Mouse (Mus musculus): ENCODE results near the gene Rab3d. TPM values are rescaled to one million over a fixed set of nuclear protein-coding genes. Genes with fewer than 3 reads are reported as not detected.

Gene Rab3d
- polyA plus RNA-seq, 1 experiment = 40.3 TPM

DNA sequence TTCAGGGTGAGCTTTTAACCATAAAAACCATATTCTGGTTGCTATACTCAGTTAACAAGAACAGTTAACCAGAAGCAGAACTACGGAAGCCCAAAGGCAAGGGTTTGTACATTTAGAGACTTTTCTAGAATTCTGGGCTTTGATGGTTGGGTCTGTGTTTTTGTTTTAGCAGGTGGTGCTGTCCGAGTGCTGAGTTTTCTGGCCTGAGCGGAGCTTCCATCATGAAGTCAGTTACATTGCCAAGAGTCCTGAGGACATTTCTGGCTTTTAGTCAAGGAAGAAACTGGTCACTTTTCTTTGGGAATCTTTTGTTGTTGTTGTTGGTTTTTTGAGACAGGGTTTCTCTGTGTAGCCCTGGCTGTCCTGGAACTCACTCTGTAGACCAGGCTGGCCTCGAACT lies 14.0 kb downstream of the Rab3d start:
- no peak for DNase-seq
- TF ChIP-seq CTCF (IDR thresholded peaks at IDR 0.05; ENCODE audit: borderline replicate concordance, control insufficient read depth, extremely low read depth, insufficient read depth, low read length, poor library complexity) = no peak
- TF ChIP-seq POLR2A (IDR thresholded peaks at IDR 0.05; ENCODE audit: control insufficient read depth, extremely low read depth, insufficient read depth, low read length, poor library complexity) = no peak
- no peaks in the 10 kb centered on the region for H3K27me3 ChIP-seq (ENCODE audit: control insufficient read depth, insufficient read depth, low read length)
- H3K4me1 ChIP-seq (replicated peaks; ENCODE audit: control insufficient read depth, insufficient read depth, low read length) = peaks cover 18% of the 10 kb centered on the region
- H3K27ac ChIP-seq (ENCODE audit: control insufficient read depth, insufficient read depth, low read length) = no peak overlapping the region
- WGBS = 93% methylated on average over 4 of the region's 4 CpGs
- no peak overlapping the region for H3K4me3 ChIP-seq (ENCODE audit: control insufficient read depth, insufficient read depth, low read length)
- H3K36me3 ChIP-seq (ENCODE audit: control insufficient read depth, insufficient read depth, low read length) = no peaks in the 10 kb centered on the region

DNA sequence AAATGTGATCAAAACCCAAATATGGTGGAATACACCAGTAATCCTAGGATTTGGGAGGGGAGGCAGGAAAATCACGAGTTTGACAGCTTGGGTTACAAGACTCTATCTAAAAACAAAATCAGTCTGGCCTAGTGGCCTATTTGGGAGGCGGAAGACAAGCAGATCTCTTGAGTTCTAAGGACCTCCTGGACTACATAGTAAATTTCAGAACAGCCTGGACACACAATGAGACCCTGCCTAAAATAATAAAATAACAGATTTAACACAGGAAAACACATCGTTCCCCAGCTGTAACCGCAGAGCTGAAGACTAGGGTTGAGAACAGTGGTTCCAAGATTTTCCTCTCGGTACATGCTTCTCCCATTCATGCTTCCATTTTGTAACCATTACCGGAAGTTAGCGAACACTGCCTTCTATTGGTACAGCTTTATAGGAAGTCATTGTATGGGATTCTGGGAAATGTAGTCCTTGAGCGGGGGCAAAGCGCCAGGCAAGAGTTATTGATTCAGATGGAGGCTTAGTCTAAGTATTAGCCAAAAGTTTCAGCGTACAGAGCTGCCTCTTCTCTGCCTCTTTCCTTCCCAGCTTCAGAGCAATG lies 16.7 kb downstream of the Rab3d start:
- Histone ChIP-seq H3K27ac (ENCODE audit: control insufficient read depth, insufficient read depth, low read length) (no peak overlapping the region), H3K4me1 (replicated peaks; ENCODE audit: control insufficient read depth, insufficient read depth, low read length) (peaks cover 3% of the 10 kb centered on the region; the same call in 1 of the 2 replicates), H3K27me3 (ENCODE audit: control insufficient read depth, insufficient read depth, low read length) (no peaks in the 10 kb centered on the region), H3K36me3 (ENCODE audit: control insufficient read depth, insufficient read depth, low read length) (no peaks in the 10 kb centered on the region), H3K4me3 (ENCODE audit: control insufficient read depth, insufficient read depth, low read length) (peak overlapping the region; percentile 19)
- WGBS = 24% methylated on average over 10 of the region's 10 CpGs
- peak; percentile 23 for DNase-seq
- TF ChIP-seq CTCF (IDR thresholded peaks at IDR 0.05; ENCODE audit: borderline replicate concordance, control insufficient read depth, extremely low read depth, insufficient read depth, low read length, poor library complexity) (no peak), POLR2A (IDR thresholded peaks at IDR 0.05; ENCODE audit: control insufficient read depth, extremely low read depth, insufficient read depth, low read length, poor library complexity) (no peak)

DNA sequence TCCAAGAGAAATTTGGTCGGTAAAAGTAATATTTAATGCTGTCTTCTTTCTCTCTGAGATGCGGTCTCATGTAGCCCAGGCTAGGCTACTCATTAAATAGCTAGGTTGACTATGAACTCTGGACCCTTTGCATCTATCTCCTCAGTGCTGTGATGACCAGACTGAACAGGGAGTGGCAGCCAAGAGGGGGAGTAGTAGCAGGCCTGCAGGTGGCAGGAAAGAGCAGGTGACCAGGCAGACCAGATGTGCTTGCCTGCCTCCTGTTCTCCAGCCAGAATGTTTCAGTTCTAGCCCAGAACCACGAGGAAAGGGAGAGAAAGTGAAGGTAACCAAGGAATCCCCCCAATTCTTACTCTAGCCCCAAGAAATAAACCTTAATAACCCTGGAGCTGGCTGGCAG lies 28.8 kb downstream of the Rab3d start:
- Histone ChIP-seq H3K36me3 (ENCODE audit: control insufficient read depth, insufficient read depth, low read length) (no peaks in the 10 kb centered on the region), H3K27me3 (ENCODE audit: control insufficient read depth, insufficient read depth, low read length) (no peaks in the 10 kb centered on the region), H3K4me1 (replicated peaks; ENCODE audit: control insufficient read depth, insufficient read depth, low read length) (no peaks in the 10 kb centered on the region), H3K4me3 (ENCODE audit: control insufficient read depth, insufficient read depth, low read length) (no peak overlapping the region), H3K27ac (ENCODE audit: control insufficient read depth, insufficient read depth, low read length) (no peak overlapping the region)
- no peak for DNase-seq
- 55% methylated on average over 3 of the region's 3 CpGs for whole genome bisulfite sequencing
- no peak for TF ChIP-seq POLR2A (IDR thresholded peaks at IDR 0.05; ENCODE audit: control insufficient read depth, extremely low read depth, insufficient read depth, low read length, poor library complexity)
- TF ChIP-seq CTCF (IDR thresholded peaks at IDR 0.05; ENCODE audit: borderline replicate concordance, control insufficient read depth, extremely low read depth, insufficient read depth, low read length, poor library complexity) = no peak

DNA sequence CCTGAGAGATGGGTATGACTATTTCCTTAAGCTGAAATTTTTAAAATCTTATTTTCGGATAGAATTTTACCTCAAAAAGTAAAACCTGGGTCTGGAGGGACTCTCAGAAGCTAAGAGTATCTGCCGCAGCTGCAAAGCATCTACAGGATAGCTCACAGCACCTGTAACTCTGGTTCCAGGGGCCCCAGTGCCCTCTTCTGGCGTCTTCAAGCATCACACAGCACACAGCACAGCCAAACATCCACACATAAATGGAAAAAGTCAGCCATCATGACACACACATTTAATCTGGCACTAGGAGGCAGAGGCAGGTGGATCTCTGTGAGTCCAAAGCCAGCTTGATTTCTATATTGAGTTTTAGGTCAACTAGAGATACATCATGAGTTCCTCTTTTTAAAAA lies 41.4 kb downstream of the Rab3d start:
- H3K27me3 ChIP-seq (ENCODE audit: control insufficient read depth, insufficient read depth, low read length) = no peaks in the 10 kb centered on the region
- DNase-seq = peak; percentile 10
- no peak overlapping the region for H3K4me3 ChIP-seq (ENCODE audit: control insufficient read depth, insufficient read depth, low read length)
- no peaks in the 10 kb centered on the region for H3K4me1 ChIP-seq (replicated peaks; ENCODE audit: control insufficient read depth, insufficient read depth, low read length)
- no peaks in the 10 kb centered on the region for H3K36me3 ChIP-seq (ENCODE audit: control insufficient read depth, insufficient read depth, low read length)
- WGBS = 66% methylated on average over 3 of the region's 3 CpGs
- TF ChIP-seq POLR2A (IDR thresholded peaks at IDR 0.05; ENCODE audit: control insufficient read depth, extremely low read depth, insufficient read depth, low read length, poor library complexity) = no peak
- TF ChIP-seq CTCF (IDR thresholded peaks at IDR 0.05; ENCODE audit: borderline replicate concordance, control insufficient read depth, extremely low read depth, insufficient read depth, low read length, poor library complexity) = no peak
- H3K27ac ChIP-seq (ENCODE audit: control insufficient read depth, insufficient read depth, low read length) = no peak overlapping the region

DNA sequence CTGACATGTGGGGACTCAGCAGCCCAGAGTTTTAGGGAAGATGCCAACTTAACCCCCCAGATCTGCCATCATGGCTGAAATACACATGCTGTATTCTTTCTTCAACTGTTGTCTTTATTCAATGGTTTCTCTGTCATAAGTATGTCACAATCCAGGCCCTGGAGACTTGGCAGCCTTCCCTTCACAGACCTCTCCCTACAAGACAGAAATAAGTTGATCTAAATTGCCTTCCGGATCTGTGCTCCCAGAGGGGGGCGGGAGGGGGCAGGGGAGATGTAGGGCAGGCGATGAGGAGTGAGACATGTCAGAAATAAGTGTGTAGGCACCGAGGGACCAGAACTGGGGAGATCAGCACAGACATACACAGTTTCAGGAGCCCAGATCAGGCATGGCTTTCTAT lies 45.8 kb downstream of the Rab3d start:
- H3K4me3 ChIP-seq (ENCODE audit: control insufficient read depth, insufficient read depth, low read length) = no peak overlapping the region
- TF ChIP-seq POLR2A (IDR thresholded peaks at IDR 0.05; ENCODE audit: control insufficient read depth, extremely low read depth, insufficient read depth, low read length, poor library complexity) = no peak
- no peak for TF ChIP-seq CTCF (IDR thresholded peaks at IDR 0.05; ENCODE audit: borderline replicate concordance, control insufficient read depth, extremely low read depth, insufficient read depth, low read length, poor library complexity)
- no peaks in the 10 kb centered on the region for H3K36me3 ChIP-seq (ENCODE audit: control insufficient read depth, insufficient read depth, low read length)
- H3K27ac ChIP-seq (ENCODE audit: control insufficient read depth, insufficient read depth, low read length) = no peak overlapping the region
- no peaks in the 10 kb centered on the region for H3K27me3 ChIP-seq (ENCODE audit: control insufficient read depth, insufficient read depth, low read length)
- no peak for DNase-seq
- WGBS = 84% methylated on average over 4 of the region's 4 CpGs
- no peaks in the 10 kb centered on the region for H3K4me1 ChIP-seq (replicated peaks; ENCODE audit: control insufficient read depth, insufficient read depth, low read length)

DNA sequence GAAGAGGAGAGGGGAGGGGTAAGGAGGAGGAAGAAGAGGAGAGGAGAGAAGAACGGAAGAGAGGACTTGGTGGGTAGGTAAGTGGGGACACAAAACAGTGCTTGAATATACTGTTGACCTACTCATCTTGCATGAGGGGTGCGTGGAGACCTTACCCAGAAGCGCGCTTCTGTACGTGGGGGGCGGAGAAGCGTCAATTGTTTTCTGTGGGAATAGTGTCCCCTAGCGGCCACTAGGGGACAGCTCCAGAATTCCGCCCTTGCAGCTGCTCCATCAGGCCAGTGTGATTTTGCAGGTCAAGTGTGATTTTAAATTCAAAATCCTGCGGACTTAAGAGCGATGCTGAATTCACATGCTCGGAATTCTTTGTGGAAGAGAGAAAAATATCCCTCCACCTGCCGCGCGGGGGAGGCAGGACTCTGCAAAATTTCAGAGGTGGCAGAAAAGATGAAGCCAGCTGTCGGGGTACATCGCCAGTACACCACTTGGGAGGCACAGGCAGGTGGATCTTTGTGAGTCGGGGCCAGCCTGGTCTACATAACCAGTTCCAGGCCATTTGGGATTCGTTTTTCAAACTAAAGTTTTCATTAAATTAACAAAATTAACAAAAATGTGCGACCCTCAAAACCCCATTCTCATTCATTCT lies 47.0 kb downstream of the Rab3d start:
- H3K27me3 ChIP-seq (ENCODE audit: control insufficient read depth, insufficient read depth, low read length) = no peaks in the 10 kb centered on the region
- DNase-seq = peak; percentile 48
- TF ChIP-seq POLR2A (IDR thresholded peaks at IDR 0.05; ENCODE audit: control insufficient read depth, extremely low read depth, insufficient read depth, low read length, poor library complexity) (no peak), CTCF (IDR thresholded peaks at IDR 0.05; ENCODE audit: borderline replicate concordance, control insufficient read depth, extremely low read depth, insufficient read depth, low read length, poor library complexity) (peak; percentile 81; the same call in 1 of the 2 replicates)
- H3K4me3 ChIP-seq (ENCODE audit: control insufficient read depth, insufficient read depth, low read length) = no peak overlapping the region
- H3K27ac ChIP-seq (ENCODE audit: control insufficient read depth, insufficient read depth, low read length) = no peak overlapping the region
- 21% methylated on average over 20 of the region's 20 CpGs for WGBS
- H3K4me1 ChIP-seq (replicated peaks; ENCODE audit: control insufficient read depth, insufficient read depth, low read length) = no peaks in the 10 kb centered on the region
- H3K36me3 ChIP-seq (ENCODE audit: control insufficient read depth, insufficient read depth, low read length) = no peaks in the 10 kb centered on the region
